Mouse (Mus musculus) liver, embryonic 11.5 days (tissue): ENCODE data around the gene Kdelr1. TPM values are rescaled to one million over a fixed set of nuclear protein-coding genes. Genes with fewer than 3 reads are reported as not detected.

Experiments
- polyA plus RNA-seq: library from polyadenylated mRNA; unstranded; fragments of >200 nt; fragmentation: Nextera tagmentation; extraction: Ambion mirVana; gene quantifications from 2 replicates; pipeline ENCODE4 v1.2.1, GENCODE M21; 2014

The Kdelr1 gene
- polyA plus RNA-seq, 1 experiment from 2014 or later, result 60.7 TPM

Other genes starting within 250 kb of the Kdelr1 start
- gene Rasip1, start 245.3 kb upstream of the Kdelr1 start, polyA plus RNA-seq, result 8.0 and 9.3 TPM in 2 replicates
- 0.69 and 0.73 TPM in 2 replicates for gene Mamstr, start 232.8 kb upstream of the Kdelr1 start, polyA plus RNA-seq
- 0.08 TPM in 1 of 2 replicates, not detected in the other for gene Fut2, start 206.4 kb upstream of the Kdelr1 start, polyA plus RNA-seq
- 0.23 TPM in 1 of 2 replicates, not detected in the other for gene Ntn5, start 188.8 kb upstream of the Kdelr1 start, polyA plus RNA-seq
- 0.30 and 0.33 TPM in 2 replicates for gene Sec1, start 178.4 kb upstream of the Kdelr1 start, polyA plus RNA-seq
- gene Car11, start 172.9 kb upstream of the Kdelr1 start, polyA plus RNA-seq, result 1.0 and 1.2 TPM in 2 replicates
- 1.8 and 1.9 TPM in 2 replicates for gene Dbp, start 167.7 kb upstream of the Kdelr1 start, polyA plus RNA-seq
- gene Rpl18, start 157.3 kb upstream of the Kdelr1 start, polyA plus RNA-seq, result 1,405 and 1,469 TPM in 2 replicates
- 24.2 and 25.6 TPM in 2 replicates for gene Sphk2, start 154.8 kb upstream of the Kdelr1 start, polyA plus RNA-seq
- 0.77 and 1.1 TPM in 2 replicates for gene Fam83e, start 151.6 kb upstream of the Kdelr1 start, polyA plus RNA-seq
- gene Spaca4, start 147.0 kb upstream of the Kdelr1 start, polyA plus RNA-seq, result not detected in 2 replicates
- 0.30 and 0.45 TPM in 2 replicates for gene Lmtk3, start 89.0 kb upstream of the Kdelr1 start, polyA plus RNA-seq
- 0.65 and 0.70 TPM in 2 replicates for gene Sult2b1, start 88.1 kb upstream of the Kdelr1 start, polyA plus RNA-seq
- gene Cyth2, start 58.2 kb upstream of the Kdelr1 start, polyA plus RNA-seq, result 67.2 and 69.1 TPM in 2 replicates
- 0.40 and 0.74 TPM in 2 replicates for gene Kcnj14, start 48.0 kb upstream of the Kdelr1 start, polyA plus RNA-seq
- 101 and 106 TPM in 2 replicates for gene Grwd1, start 41.8 kb upstream of the Kdelr1 start, polyA plus RNA-seq
- gene Grin2d, start 5.6 kb downstream of the Kdelr1 start, polyA plus RNA-seq, result 0.13 and 0.23 TPM in 2 replicates
- 1.0 and 1.3 TPM in 2 replicates for gene Syngr4, start 23.9 kb downstream of the Kdelr1 start, polyA plus RNA-seq
- 4.0 and 5.8 TPM in 2 replicates for gene Tmem143, start 24.2 kb downstream of the Kdelr1 start, polyA plus RNA-seq
- gene Emp3, start 48.6 kb downstream of the Kdelr1 start, polyA plus RNA-seq, result 91.8 and 99.6 TPM in 2 replicates
- 2.4 and 4.3 TPM in 2 replicates for gene Ccdc114, start 51.3 kb downstream of the Kdelr1 start, polyA plus RNA-seq
- 5.2 and 5.4 TPM in 2 replicates for gene Abcc6, start 157.5 kb downstream of the Kdelr1 start, polyA plus RNA-seq
- gene Nomo1, start 160.9 kb downstream of the Kdelr1 start, polyA plus RNA-seq, result 45.5 and 47.6 TPM in 2 replicates
- not detected in 2 replicates for gene Kcnj11, start 228.0 kb downstream of the Kdelr1 start, polyA plus RNA-seq